ENCODE assay signal across 1 mouse cellular context in the genomic region with DNA sequence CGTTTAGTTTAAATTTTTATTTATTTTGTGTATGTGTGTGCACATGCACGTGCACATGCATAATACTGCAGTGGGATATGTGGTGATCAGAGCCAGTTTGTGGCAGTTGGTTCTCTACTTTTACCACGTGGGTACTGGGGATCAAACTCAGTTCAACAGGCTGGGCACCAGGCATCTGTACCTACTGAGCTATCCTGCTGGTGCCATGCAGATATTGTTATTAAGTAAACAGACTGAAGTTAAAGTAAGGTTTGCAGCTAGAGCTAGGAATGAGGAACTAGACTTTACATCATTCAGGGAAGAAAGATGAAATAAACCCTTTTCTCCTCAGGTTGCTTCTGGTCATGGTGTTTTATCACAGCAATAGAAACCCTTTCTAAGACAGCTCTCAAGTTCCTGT.
A peak's percentile ranks its signal among the peaks of the same experiment; 100 is the strongest.
TF ChIP-seq lines count a peak whose summit lies in the region.

No protein-coding gene starts in this region.

TF ChIP-seq in MEL, 35 proteins besides CTCF, POLR2A, EP300 and RAD21 (continued from another document):
- TF ChIP-seq ZKSCAN1 (IDR thresholded peaks at IDR 0.05; ENCODE audit: low read depth, low read length) (no peak), RCOR1 (IDR thresholded peaks at IDR 0.05; ENCODE audit: low read depth, low read length) (no peak), ETS1 (IDR thresholded peaks at IDR 0.05; ENCODE audit: low read depth, low read length) (0 out of 2 replicates have a peak, but pooled peaks have one; percentile 16), USF1 (IDR thresholded peaks at IDR 0.05; ENCODE audit: low read depth, low read length) (no peak), JUND (IDR thresholded peaks at IDR 0.05; ENCODE audit: low read depth, low read length) (no peak), NRF1 (IDR thresholded peaks at IDR 0.05; ENCODE audit: insufficient read depth, low read depth, low read length, poor library complexity, severe bottlenecking) (no peak), UBTF (IDR thresholded peaks at IDR 0.05; ENCODE audit: borderline replicate concordance, insufficient read depth, low read depth, low read length) (no peak), MXI1 (IDR thresholded peaks at IDR 0.05; ENCODE audit: low read depth, low read length) (peak; percentile 69), SIN3A (IDR thresholded peaks at IDR 0.05; ENCODE audit: low read length) (peak; percentile 49), CHD1 (IDR thresholded peaks at IDR 0.05; ENCODE audit: low read depth, low read length) (no peak), TBP (IDR thresholded peaks at IDR 0.05; ENCODE audit: low read depth, low read length) (no peak), ZMIZ1 (IDR thresholded peaks at IDR 0.05; ENCODE audit: low read depth, low read length) (no peak), KAT2A (conservative IDR thresholded peaks at IDR 0.05; ENCODE audit: low read depth, low read length) (no peak), SMC3 (IDR thresholded peaks at IDR 0.05; ENCODE audit: low read depth, low read length) (no peak), BHLHE40 (IDR thresholded peaks at IDR 0.05; ENCODE audit: borderline replicate concordance, low read depth, low read length) (no peak), POLR2AphosphoS5 (IDR thresholded peaks at IDR 0.05; ENCODE audit: borderline replicate concordance, low read depth, low read length) (no peak), GABPA (IDR thresholded peaks at IDR 0.05; ENCODE audit: low read depth, low read length) (no peak), ZNF384 (IDR thresholded peaks at IDR 0.05; ENCODE audit: low read depth, low read length) (no peak)
